Mouse (Mus musculus) thymus, postnatal 25 days (tissue): Measurements from ENCODE around the gene Gse1.

Source experiments
- DNase-seq: peaks from one replicate; pipeline ENCODE4 v3.0.0; 2022

Gene Gse1

GRCm38 (mm10) chr8:120276891-120277426, 48.7 kb downstream of the Gse1 start:
- DNase-seq = no peak

GRCm38 (mm10) chr8:120278009-120278408, 49.8 kb downstream of the Gse1 start:
- DNase-seq = no peak

GRCm38 (mm10) chr8:120279418-120279817, 51.2 kb downstream of the Gse1 start:
- no peak for DNase-seq

- peak; percentile 89 for DNase-seq
Observed at GRCm38 (mm10) chr8:120281487-120281886, 53.2 kb downstream of the Gse1 start.

GRCm38 (mm10) chr8:120282465-120282864, 54.2 kb downstream of the Gse1 start:
- DNase-seq = no peak

GRCm38 (mm10) chr8:120284265-120284664, 56.0 kb downstream of the Gse1 start:
- no peak for DNase-seq

GRCm38 (mm10) chr8:120285033-120285432, 56.8 kb downstream of the Gse1 start:
- peak; percentile 70 for DNase-seq

GRCm38 (mm10) chr8:120285878-120286277, 57.6 kb downstream of the Gse1 start:
- peak; percentile 45 for DNase-seq

GRCm38 (mm10) chr8:120288122-120288908, 60.1 kb downstream of the Gse1 start:
- DNase-seq = peak; percentile 71

GRCm38 (mm10) chr8:120289191-120289590, 60.9 kb downstream of the Gse1 start:
- DNase-seq = no peak

GRCm38 (mm10) chr8:120289698-120290181, 61.5 kb downstream of the Gse1 start:
- DNase-seq = no peak

- no peak for DNase-seq
Observed at GRCm38 (mm10) chr8:120290614-120291013, 62.4 kb downstream of the Gse1 start.

- no peak for DNase-seq
Observed at GRCm38 (mm10) chr8:120291650-120292049, 63.4 kb downstream of the Gse1 start.

GRCm38 (mm10) chr8:120292316-120293107, 64.3 kb downstream of the Gse1 start:
- DNase-seq = peak; percentile 45

- DNase-seq = no peak
Observed at GRCm38 (mm10) chr8:120293421-120294357, 65.4 kb downstream of the Gse1 start.

GRCm38 (mm10) chr8:120294982-120295870, 67.0 kb downstream of the Gse1 start:
- no peak for DNase-seq

GRCm38 (mm10) chr8:120297000-120297399, 68.7 kb downstream of the Gse1 start:
- no peak for DNase-seq

GRCm38 (mm10) chr8:120298601-120299532, 70.6 kb downstream of the Gse1 start:
- DNase-seq = no peak

- peak; percentile 87 for DNase-seq
Observed at GRCm38 (mm10) chr8:120300601-120301141, 72.4 kb downstream of the Gse1 start.
